ENCODE assay signal across 10 mouse cellular contexts in genomic region chrX:109191436-109191835, GRCm38 (mm10). TPM values are rescaled to one million over a fixed set of nuclear protein-coding genes. Genes with fewer than 3 reads are reported as not detected.
DNase-seq lines count a peak whose midpoint lies in the region; ATAC-seq and TF ChIP-seq lines count a peak whose summit lies in the region.
"Had no signal": no experiment of that assay in that cellular context is flagged by ENCODE, and none has a peak within 500 bp of the region (broad histone marks: within the 10 kb centered on the region; RNA-seq: fewer than 3 reads in every experiment).

No protein-coding gene starts in this region.

- H3K9ac ChIP-seq in liver, embryonic 11.5 days (ENCODE audit: low read depth, low read length) = no peak overlapping the region
- H3K9ac ChIP-seq in liver, embryonic 12.5 days = no peak overlapping the region
- no peak overlapping the region for H3K9ac ChIP-seq in heart, embryonic 12.5 days
- no peak overlapping the region for H3K9ac ChIP-seq in liver, embryonic 14.5 days (replicated peaks)

- no peak for TF ChIP-seq CTCF in liver, embryonic 14.5 days (IDR thresholded peaks at IDR 0.05; ENCODE audit: low read depth)

- no peak for TF ChIP-seq EP300 in liver, embryonic 14.5 days (IDR thresholded peaks at IDR 0.05; ENCODE audit: low read depth)

- no peak overlapping the region for H3K4me3 ChIP-seq in liver, embryonic 11.5 days (ENCODE audit: low read depth, low read length)
- no peak overlapping the region for H3K4me3 ChIP-seq in liver, embryonic 12.5 days
- no peak overlapping the region for H3K4me3 ChIP-seq in heart, embryonic 12.5 days
- no peak overlapping the region for H3K4me3 ChIP-seq in liver, embryonic 14.5 days (ENCODE audit: insufficient read depth in 1 of 2, low read depth in 2 of 2, low read length in 2 of 2)

- no peaks in the 10 kb centered on the region for H3K36me3 ChIP-seq in liver, embryonic 11.5 days (ENCODE audit: control insufficient read depth, insufficient read depth, low read length)
- H3K36me3 ChIP-seq in liver, embryonic 12.5 days = no peaks in the 10 kb centered on the region
- H3K36me3 ChIP-seq in heart, embryonic 12.5 days = no peaks in the 10 kb centered on the region
- no peaks in the 10 kb centered on the region for H3K36me3 ChIP-seq in liver, embryonic 14.5 days (replicated peaks; ENCODE audit: control insufficient read depth, insufficient read depth, low read depth)

- H3K4me1 ChIP-seq in liver, embryonic 11.5 days (replicated peaks; ENCODE audit: control insufficient read depth, insufficient read depth, low read length) = no peaks in the 10 kb centered on the region
- H3K4me1 ChIP-seq in liver, embryonic 12.5 days = no peaks in the 10 kb centered on the region
- H3K4me1 ChIP-seq in heart, embryonic 12.5 days (replicated peaks) = no peaks in the 10 kb centered on the region
- H3K4me1 ChIP-seq in liver, embryonic 14.5 days (replicated peaks; ENCODE audit: control insufficient read depth in 2 of 2, insufficient read depth in 2 of 2, low read length in 1 of 2) = peaks cover 0 to 2% of the 10 kb centered on the region in 2 experiments; a peak in 1 of 4 replicates

- no peaks in the 10 kb centered on the region for H3K9me3 ChIP-seq in liver, embryonic 11.5 days (ENCODE audit: control insufficient read depth, low read length)
- no peaks in the 10 kb centered on the region for H3K9me3 ChIP-seq in liver, embryonic 12.5 days (replicated peaks)
- H3K9me3 ChIP-seq in heart, embryonic 12.5 days (replicated peaks) = no peaks in the 10 kb centered on the region
- H3K9me3 ChIP-seq in liver, embryonic 14.5 days (ENCODE audit: control insufficient read depth, low read length) = no peaks in the 10 kb centered on the region

- no peak overlapping the region for H3K4me2 ChIP-seq in liver, embryonic 11.5 days
- no peak overlapping the region for H3K4me2 ChIP-seq in liver, embryonic 12.5 days
- H3K4me2 ChIP-seq in heart, embryonic 12.5 days = no peak overlapping the region
- no peak overlapping the region for H3K4me2 ChIP-seq in liver, embryonic 14.5 days (ENCODE audit: low read depth)

- H3K27me3 ChIP-seq in liver, embryonic 11.5 days (replicated peaks; ENCODE audit: control insufficient read depth, insufficient read depth, low read length) = no peaks in the 10 kb centered on the region
- H3K27me3 ChIP-seq in liver, embryonic 12.5 days (replicated peaks) = no peaks in the 10 kb centered on the region
- H3K27me3 ChIP-seq in heart, embryonic 12.5 days (replicated peaks) = no peaks in the 10 kb centered on the region
- H3K27me3 ChIP-seq in liver, embryonic 14.5 days (ENCODE audit: control insufficient read depth, insufficient read depth, low read length) = no peaks in the 10 kb centered on the region

- no peak overlapping the region for H3K27ac ChIP-seq in liver, embryonic 11.5 days (ENCODE audit: low read depth, low read length)
- H3K27ac ChIP-seq in liver, embryonic 12.5 days = no peak overlapping the region
- H3K27ac ChIP-seq in heart, embryonic 12.5 days (ENCODE audit: poor library complexity, severe bottlenecking) = no peak overlapping the region
- H3K27ac ChIP-seq in liver, embryonic 14.5 days = no peak overlapping the region

- DNase-seq in liver, embryonic 11.5 days (ENCODE audit: low spot score) = no peak
- no peak for DNase-seq in liver, embryonic 14.5 days (ENCODE audit: low read depth in 3 of 3, low spot score in 3 of 3)
- DNase-seq in cerebellum, postnatal 25 days = no peak
- DNase-seq in T-cell, adult 2 months (ENCODE audit: low spot score) = no peak

- WGBS in liver, embryonic 11.5 days = 54% methylated on average over 4 of the region's 4 CpGs
- 37% methylated on average over 4 of the region's 4 CpGs for WGBS in liver, embryonic 12.5 days (ENCODE audit: insufficient replicate concordance)
- WGBS in heart, embryonic 12.5 days = 56% methylated on average over 4 of the region's 4 CpGs
- 29% methylated on average over 4 of the region's 4 CpGs for WGBS in liver, embryonic 14.5 days (ENCODE audit: insufficient replicate concordance)

- peak; percentile 39; the same call in 1 of the 2 replicates for ATAC-seq in liver, embryonic 11.5 days (replicated peaks; ENCODE audit: low FRiP score)
- ATAC-seq in liver, embryonic 12.5 days = no peak
- peak; percentile 77; the same call in 1 of the 2 replicates for ATAC-seq in heart, embryonic 12.5 days (ENCODE audit: insufficient number of reproducible peaks, low FRiP score)
- peak; percentile 45; the same call in 1 of the 2 replicates for ATAC-seq in liver, embryonic 14.5 days (ENCODE audit: insufficient read depth)
- peak; percentile 56; the same call in 1 of the 2 replicates for ATAC-seq in neutrophil, adult 5-6 weeks (ENCODE audit: extremely low read depth, insufficient number of reproducible peaks, low FRiP score, poor library complexity, severe bottlenecking)
- no peak for ATAC-seq in CD4-positive, CD25-positive, alpha-beta regulatory T cell, adult 4 months
- ATAC-seq: Patski had no signal

RNA-seq across cellular contexts. Expression of gene Gm6377, which starts 5.1 kb away (rescaled TPM):
- polyA plus RNA-seq in liver, embryonic 11.5 days (2014; fragmentation: Nextera tagmentation; extraction: Ambion mirVana) = 0.21 and 0.30 TPM in 2 replicates
- 0.17 and 0.26 TPM in 2 replicates for polyA plus RNA-seq in liver, embryonic 12.5 days (2016; fragmentation: Nextera tagmentation; extraction: Ambion mirVana)
- polyA plus RNA-seq in heart, embryonic 12.5 days (2016; fragmentation: Nextera tagmentation; extraction: Ambion mirVana) = 0.08 TPM in 1 of 2 replicates, not detected in the other
- 0.15 and 0.21 TPM in 2 replicates for polyA plus RNA-seq in liver, embryonic 14.5 days (2012; rRNA removed)
- 0.05 and 0.18 TPM in 2 replicates for polyA plus RNA-seq in liver, embryonic 14.5 days (2014; fragmentation: Nextera tagmentation; extraction: Ambion mirVana)
- total RNA-seq in neutrophil, adult 5-6 weeks (2017) = 7.8 and 9.0 TPM in 2 replicates
- under 1 TPM; 0.23 to 0.71 TPM for polyA plus RNA-seq in CD4-positive, CD25-positive, alpha-beta regulatory T cell, adult 4 months (2017; shearing (Covaris generic))
- polyA plus RNA-seq: limb, embryonic 11.5 days had no signal

Comparison
In these comparisons a context has a peak if more than half of its experiments do, and no peak if none do; other contexts are left out.
1. ATAC-seq: peak in liver, embryonic 11.5 days (single experiment), heart, embryonic 12.5 days (single experiment), liver, embryonic 14.5 days (single experiment) and neutrophil, adult 5-6 weeks (single experiment); none in liver, embryonic 12.5 days (single experiment) and CD4-positive, CD25-positive, alpha-beta regulatory T cell, adult 4 months (single experiment).